Mouse (Mus musculus) forebrain, embryonic 10.5 days (tissue): ENCODE data around the gene Ptgr1. TPM values are rescaled to one million over a fixed set of nuclear protein-coding genes. Genes with fewer than 3 reads are reported as not detected.

Source experiments
- DNase-seq: peaks from one replicate; pipeline ENCODE4 v3.0.0-alpha.2; 2017; ENCODE audit warnings: low spot score; ENCODE audit errors: extremely low spot score
- H3K27ac ChIP-seq: fragments of 300-500 bp; sonication (generic); 2 replicates; pipeline ENCODE4 v1.5.1; 2016; ENCODE audit warnings: mild to moderate bottlenecking
- H3K27me3 ChIP-seq: fragments of 300-500 bp; sonication (generic); 2 replicates; pipeline ENCODE4 v1.6.1; 2016; ENCODE audit warnings: mild to moderate bottlenecking; ENCODE audit not compliant: poor library complexity, severe bottlenecking
- H3K36me3 ChIP-seq: fragments of 300-500 bp; sonication (generic); replicated peaks from 2 replicates; pipeline ENCODE4 v1.6.1; 2016; ENCODE audit warnings: mild to moderate bottlenecking, moderate library complexity
- H3K4me1 ChIP-seq: fragments of 300-500 bp; sonication (generic); 2 replicates; pipeline ENCODE4 v1.6.1; 2016
- H3K4me3 ChIP-seq: fragments of 300-500 bp; sonication (generic); 2 replicates; pipeline ENCODE4 v1.5.1; 2016; ENCODE audit warnings: mild to moderate bottlenecking, moderate library complexity
- H3K9me3 ChIP-seq: fragments of 300-500 bp; sonication (generic); 2 replicates; pipeline ENCODE4 v1.6.1; 2016; ENCODE audit warnings: mild to moderate bottlenecking, moderate library complexity
- WGBS: fragments of 180-500 bp; shearing (Covaris S2); methylation state at CpG from one replicate; pipeline ENCODE4 v1.1.7; 2016; 5-methylcytosine and 5-hydroxymethylcytosine counted together
- polyA plus RNA-seq: library from polyadenylated mRNA; unstranded; fragments of >200 nt; fragmentation: Nextera tagmentation; extraction: Ambion mirVana; gene quantifications from 2 replicates; pipeline ENCODE4 v1.2.1, GENCODE M21; 2016

Ptgr1 gene
- polyA plus RNA-seq, 1 experiment from 2014 or later, result 12.8 TPM

DNA sequence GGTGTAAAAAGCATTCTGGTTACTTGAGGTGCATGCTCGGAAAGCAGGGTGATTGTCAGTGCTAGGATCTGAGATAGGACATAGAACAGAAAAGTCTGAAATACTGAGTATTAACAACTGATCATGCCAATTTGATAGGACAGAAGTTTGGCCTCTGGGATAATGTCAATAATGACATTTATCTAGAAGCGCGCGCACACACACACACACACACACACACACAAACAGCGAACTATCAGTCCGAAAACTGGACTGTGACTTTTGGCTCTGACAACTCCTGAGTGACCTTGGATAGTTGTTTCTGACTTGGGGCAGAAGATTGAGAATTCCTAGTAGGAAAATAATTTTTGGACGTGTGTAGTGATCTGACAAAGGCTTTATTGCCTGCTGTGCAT, 16.9 kb upstream of the Ptgr1 start:
- 45% methylated on average over 7 of the region's 7 CpGs for WGBS
- Histone ChIP-seq H3K36me3 (no peaks in the 10 kb centered on the region), H3K4me1 (peaks cover 44% of the 10 kb centered on the region), H3K27ac (peak overlapping the region; percentile 93), H3K27me3 (no peaks in the 10 kb centered on the region), H3K4me3 (peak overlapping the region; percentile 90), H3K9me3 (no peaks in the 10 kb centered on the region)
- no peak for DNase-seq

- peak within 1 kb of the TSS; percentile 90 for H3K4me3 ChIP-seq
- H3K27ac ChIP-seq, result peak within 1 kb of the TSS; percentile 93
- no peaks in the 10 kb centered on the region for H3K9me3 ChIP-seq
- no peaks in the 10 kb centered on the region for H3K27me3 ChIP-seq
- no peaks in the 10 kb centered on the region for H3K36me3 ChIP-seq
- DNase-seq, result peak; percentile 92
- peaks cover 44% of the 10 kb centered on the region for H3K4me1 ChIP-seq
- under 1% methylated on average over 87 of the region's 89 CpGs for WGBS
These were observed 16.3 kb upstream of the Ptgr1 start, which contains the start of gene Gm20503 for GRCm38 (mm10) chr4:59002948-59003805. Gm20503 (plus strand) TSS chr4:59003210.

DNA sequence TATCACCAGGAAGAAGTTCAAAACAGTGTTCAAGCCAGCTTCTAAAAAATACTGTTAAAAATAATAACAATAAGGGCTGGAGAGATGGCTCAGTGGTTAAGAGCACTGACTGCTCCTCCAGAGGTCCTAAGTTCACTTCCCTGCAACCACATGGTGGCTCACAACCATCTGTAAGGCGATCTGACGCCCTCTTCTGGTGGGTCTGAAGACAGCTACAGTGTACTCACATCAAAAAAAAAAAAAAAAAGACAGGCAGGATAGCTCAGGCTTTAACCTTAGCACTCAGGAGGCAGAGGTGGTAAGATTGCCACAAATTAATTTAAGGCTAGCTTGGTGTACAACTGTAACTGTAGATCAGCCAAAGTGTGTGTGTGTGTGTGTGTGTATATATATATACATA, 13.7 kb upstream of the Ptgr1 start:
- no peak for DNase-seq

GRCm38 (mm10) chr4:58999686-59000085, 12.8 kb upstream of the Ptgr1 start:
- DNase-seq, result peak; percentile 56
- Histone ChIP-seq H3K27me3 (no peaks in the 10 kb centered on the region), H3K4me3 (no peak overlapping the region), H3K27ac (no peak overlapping the region), H3K36me3 (no peaks in the 10 kb centered on the region), H3K9me3 (no peaks in the 10 kb centered on the region), H3K4me1 (peaks cover 20% of the 10 kb centered on the region)
- WGBS, result 24% methylated on average over 2 of the region's 2 CpGs

More for the DNA sequence above, 13.7 kb upstream of the Ptgr1 start:
- no peaks in the 10 kb centered on the region for H3K36me3 ChIP-seq
- H3K9me3 ChIP-seq, result no peaks in the 10 kb centered on the region
- peaks cover 29% of the 10 kb centered on the region for H3K4me1 ChIP-seq
- no peaks in the 10 kb centered on the region for H3K27me3 ChIP-seq
- 5% methylated on average over 2 of the region's 2 CpGs for WGBS
- no peak overlapping the region for H3K27ac ChIP-seq
- H3K4me3 ChIP-seq, result no peak overlapping the region

DNA sequence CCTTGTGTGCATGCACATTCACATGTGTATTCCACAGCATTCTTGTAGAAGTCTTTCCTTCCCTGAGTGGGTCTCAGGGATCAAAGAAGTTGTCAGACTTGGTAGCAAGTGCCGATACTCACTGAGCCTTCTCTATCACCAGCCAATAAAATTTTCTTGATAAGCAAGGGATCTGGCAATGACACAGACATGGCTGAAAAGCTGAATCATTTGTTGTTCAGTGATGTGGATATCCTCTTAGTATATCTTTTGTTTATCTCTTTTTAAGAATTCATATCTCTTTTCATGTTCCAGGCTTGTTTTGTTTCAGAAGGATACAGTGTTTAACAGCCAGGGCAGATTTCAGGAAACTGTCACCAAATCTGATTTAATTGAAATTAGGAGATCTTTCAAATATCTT, 11.8 kb upstream of the Ptgr1 start:
- Histone ChIP-seq H3K27me3 (no peaks in the 10 kb centered on the region), H3K36me3 (no peaks in the 10 kb centered on the region), H3K27ac (no peak overlapping the region), H3K4me3 (no peak overlapping the region), H3K4me1 (peaks cover 10% of the 10 kb centered on the region), H3K9me3 (no peaks in the 10 kb centered on the region)
- 92% methylated on average over 1 of the region's 1 CpGs for WGBS
- no peak for DNase-seq

DNA sequence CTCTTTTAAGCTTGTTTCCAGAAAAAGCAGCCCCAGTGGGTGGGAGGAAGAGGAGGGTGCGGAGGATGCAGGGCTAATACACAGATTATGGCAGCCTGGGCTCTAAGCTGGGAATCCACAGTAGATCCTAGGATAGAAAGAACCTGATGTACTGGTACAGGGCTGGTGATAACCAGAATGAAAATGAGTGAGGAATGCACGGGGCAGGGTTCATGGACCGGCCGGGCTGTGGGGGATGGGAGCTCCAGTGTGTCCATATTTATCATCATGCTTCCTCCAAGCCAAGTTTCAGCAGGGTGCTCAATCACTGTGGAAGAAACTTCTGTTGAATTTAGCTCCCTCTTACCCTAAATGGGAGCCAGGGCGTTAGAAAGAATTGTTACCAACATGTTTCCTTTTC, 10.2 kb upstream of the Ptgr1 start:
- Histone ChIP-seq H3K36me3 (no peaks in the 10 kb centered on the region), H3K9me3 (no peaks in the 10 kb centered on the region), H3K27me3 (no peaks in the 10 kb centered on the region), H3K4me1 (no peaks in the 10 kb centered on the region), H3K4me3 (no peak overlapping the region), H3K27ac (no peak overlapping the region)
- 86% methylated on average over 5 of the region's 5 CpGs for WGBS
- DNase-seq, result no peak

DNA sequence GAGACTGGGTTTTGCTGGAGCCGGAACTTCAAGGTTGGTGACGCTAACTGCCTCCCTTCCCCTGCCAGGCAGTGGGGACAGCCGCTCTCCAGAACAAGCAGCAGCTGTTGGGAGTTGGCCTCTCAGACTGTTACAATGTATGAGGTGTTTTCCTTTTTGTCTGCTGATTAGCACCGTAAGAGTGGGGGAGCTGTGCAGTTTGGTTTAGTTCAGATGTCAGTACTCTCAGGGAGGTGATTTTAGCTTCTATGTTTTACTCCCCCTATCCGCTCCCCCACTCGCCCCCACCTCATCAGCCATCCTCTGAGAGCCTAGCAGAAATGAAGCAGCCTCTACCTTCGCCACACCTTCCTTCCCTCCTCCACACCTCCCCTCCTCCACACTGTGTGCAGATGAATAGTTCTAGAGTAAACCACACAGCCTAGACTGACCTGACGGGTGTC, 8.4 kb upstream of the Ptgr1 start:
- 80% methylated on average over 8 of the region's 8 CpGs for WGBS
- Histone ChIP-seq H3K27me3 (no peaks in the 10 kb centered on the region), H3K4me3 (no peak overlapping the region), H3K9me3 (no peaks in the 10 kb centered on the region), H3K36me3 (no peaks in the 10 kb centered on the region), H3K27ac (no peak overlapping the region), H3K4me1 (no peaks in the 10 kb centered on the region)
- DNase-seq, result no peak

GRCm38 (mm10) chr4:58994762-58995161, 7.8 kb upstream of the Ptgr1 start, which contains the start of gene Dnajc25:
Dnajc25 (plus strand) TSS chr4:58995062.
- DNase-seq, result no peak
- Histone ChIP-seq H3K4me3 (no peak within 1 kb of the TSS), H3K4me1 (no peaks in the 10 kb centered on the region), H3K27me3 (no peaks in the 10 kb centered on the region), H3K9me3 (no peaks in the 10 kb centered on the region), H3K36me3 (no peaks in the 10 kb centered on the region), H3K27ac (no peak within 1 kb of the TSS)
- WGBS, result 89% methylated on average over 4 of the region's 4 CpGs

GRCm38 (mm10) chr4:58992195-58992594, 5.3 kb upstream of the Ptgr1 start:
- Histone ChIP-seq H3K27me3 (peaks cover 4% of the 10 kb centered on the region; the same call in 1 of the 2 replicates), H3K4me3 (no peak overlapping the region), H3K9me3 (no peaks in the 10 kb centered on the region), H3K36me3 (no peaks in the 10 kb centered on the region), H3K4me1 (peaks cover 4% of the 10 kb centered on the region), H3K27ac (no peak overlapping the region)
- WGBS, result 84% methylated on average over 5 of the region's 5 CpGs
- DNase-seq, result no peak

- WGBS, result 86% methylated on average over 17 of the region's 17 CpGs
These were observed 3.9 kb upstream of the Ptgr1 start for GRCm38 (mm10) chr4:58990609-58991434.

DNA sequence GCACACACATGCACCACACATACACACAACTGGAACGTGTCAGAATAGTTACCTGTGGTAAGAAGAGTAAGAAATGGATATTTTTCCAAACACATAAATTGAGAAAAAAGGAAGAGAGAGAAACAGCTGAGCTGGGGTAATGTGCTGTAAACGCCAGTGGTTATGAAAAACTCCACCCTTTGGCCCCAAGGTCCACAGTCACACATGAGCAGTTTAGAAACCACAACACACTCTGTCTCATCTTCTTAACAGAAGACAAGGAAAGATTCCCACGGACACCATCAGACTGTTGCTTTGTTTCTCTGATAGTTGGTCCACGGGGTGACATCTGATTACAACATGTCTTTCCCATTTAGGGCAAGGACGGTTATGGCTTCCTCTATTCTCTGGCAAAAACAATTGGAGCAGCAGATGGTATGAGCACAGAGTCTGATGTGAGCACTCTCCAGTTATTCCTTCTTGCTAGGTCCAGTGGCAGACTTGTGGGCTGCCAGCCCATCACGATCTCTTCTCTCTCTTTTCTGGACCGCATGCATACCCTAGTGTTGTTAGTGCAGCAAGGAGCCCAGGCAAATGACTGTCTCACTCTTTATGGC, 2.5 kb upstream of the Ptgr1 start:
- Histone ChIP-seq H3K27ac (no peak overlapping the region), H3K4me3 (no peak overlapping the region), H3K4me1 (peaks cover 16% of the 10 kb centered on the region), H3K27me3 (peaks cover 4% of the 10 kb centered on the region; the same call in 1 of the 2 replicates), H3K36me3 (no peaks in the 10 kb centered on the region), H3K9me3 (no peaks in the 10 kb centered on the region)
- no peak for DNase-seq
- WGBS, result 87% methylated on average over 7 of the region's 7 CpGs

More at GRCm38 (mm10) chr4:58990609-58991434, 3.9 kb upstream of the Ptgr1 start:
- peaks cover 4% of the 10 kb centered on the region; the same call in 1 of the 2 replicates for H3K27me3 ChIP-seq
- no peak for DNase-seq
- H3K36me3 ChIP-seq, result no peaks in the 10 kb centered on the region
- no peak overlapping the region for H3K27ac ChIP-seq
- H3K4me3 ChIP-seq, result no peak overlapping the region
- peaks cover 16% of the 10 kb centered on the region for H3K4me1 ChIP-seq
- H3K9me3 ChIP-seq, result no peaks in the 10 kb centered on the region

GRCm38 (mm10) chr4:58985157-58985648, 1.7 kb downstream of the Ptgr1 start:
- Histone ChIP-seq H3K27ac (no peak overlapping the region), H3K27me3 (peaks cover 4% of the 10 kb centered on the region; the same call in 1 of the 2 replicates), H3K4me1 (peaks cover 16% of the 10 kb centered on the region), H3K36me3 (no peaks in the 10 kb centered on the region), H3K4me3 (no peak overlapping the region), H3K9me3 (no peaks in the 10 kb centered on the region)
- WGBS, result 22% methylated on average over 7 of the region's 7 CpGs
- DNase-seq, result peak; percentile 82
